Mouse (Mus musculus) cortical plate, adult 2 months (tissue): ENCODE measurements around the gene Parn.

Experiments used
- CTCF ChIP-seq: fragments of 200-500 bp; IDR thresholded peaks from 2 replicates; pipeline ENCODE4 v1.5.1; 2011; ENCODE audit warnings: mild to moderate bottlenecking, control low read depth, low read length; ENCODE audit not compliant: insufficient read depth; ENCODE audit errors: extremely low read depth
- POLR2A ChIP-seq: fragments of 200-500 bp; IDR thresholded peaks from 2 replicates; pipeline ENCODE4 v1.6.1; 2011; ENCODE audit warnings: mild to moderate bottlenecking, low read length, control low read depth; ENCODE audit not compliant: insufficient read depth; ENCODE audit errors: extremely low read depth

DNA sequence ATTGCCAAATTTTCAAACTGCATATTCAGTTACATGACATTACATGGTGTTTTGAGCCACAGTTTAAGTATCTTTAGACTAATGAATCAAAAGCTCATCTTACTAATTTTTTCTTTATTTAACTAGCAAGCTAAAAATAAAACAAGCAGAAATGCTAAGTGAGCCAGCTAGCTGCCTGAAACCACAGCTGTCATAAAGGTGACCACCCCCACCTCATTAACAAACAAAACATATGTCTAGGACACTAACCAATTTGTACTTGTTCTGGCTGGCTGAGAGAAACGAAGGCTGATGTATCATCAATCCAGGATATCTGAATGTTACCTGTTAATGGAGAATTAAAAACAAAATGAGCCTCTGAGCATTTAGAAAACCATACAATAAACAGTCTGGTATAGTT is 65.2 kb downstream of the Parn start:
- TF ChIP-seq POLR2A: no peak
- no peak for TF ChIP-seq CTCF
